Mouse (Mus musculus) heart, postnatal 36 days (tissue): Measurements from ENCODE around the gene Aqp12. TPM values are rescaled to one million over a fixed set of nuclear protein-coding genes. Genes with fewer than 3 reads are reported as not detected.
A peak's percentile ranks its signal among the peaks of the same experiment; 100 is the strongest.

Experiments
- DNase-seq, 2 experiments: peaks; one replicate each; pipeline ENCODE4 v3.0.0; 2021 to 2022
- intact Hi-C: fragments of 180-260 bp; cut with DNase I; formaldehyde crosslinking; loops from one replicate; pipeline ENCODE4 v1.15.1; 2025
- total RNA-seq, 2 experiments: library from RNA; stranded (reverse); gene quantifications; 2 replicates each; pipeline ENCODE4 v1.2.3; 2021

Aqp12 gene
- total RNA-seq, 2 experiments from 2014 or later: not detected

- intact Hi-C loops: no loop called here
- no peak for DNase-seq
Observed at GRCm38 (mm10) chr1:93013367-93013766, 7.2 kb downstream of the Aqp12 start.

- DNase-seq: peak; percentile 72 to 85
- intact Hi-C loops: loop anchor here (2.0 kb wide), 1 partner anchor 66 kb away; no protein-coding TSS in a partner anchor
Observed at GRCm38 (mm10) chr1:93014460-93014859, 8.3 kb downstream of the Aqp12 start.

GRCm38 (mm10) chr1:93015136-93015535, 9.0 kb downstream of the Aqp12 start:
- intact Hi-C loops: loop anchor here (2.0 kb wide), 1 partner anchor 66 kb away; no protein-coding TSS in a partner anchor
- DNase-seq: no peak

GRCm38 (mm10) chr1:93018716-93019115, 12.6 kb downstream of the Aqp12 start:
- intact Hi-C loops: no loop called here

GRCm38 (mm10) chr1:93020602-93021001, 14.5 kb downstream of the Aqp12 start:
- DNase-seq: no peak

More at GRCm38 (mm10) chr1:93018716-93019115, 12.6 kb downstream of the Aqp12 start:
- DNase-seq: no peak

GRCm38 (mm10) chr1:93026600-93026999, 20.5 kb downstream of the Aqp12 start:
- no peak for DNase-seq
- intact Hi-C loops: no loop called here

More at GRCm38 (mm10) chr1:93020602-93021001, 14.5 kb downstream of the Aqp12 start:
- intact Hi-C loops: no loop called here

GRCm38 (mm10) chr1:93029387-93029786, 23.3 kb downstream of the Aqp12 start:
- intact Hi-C loops: no loop called here
- no peak for DNase-seq

GRCm38 (mm10) chr1:93030060-93030459, 23.9 kb downstream of the Aqp12 start:
- DNase-seq: no peak
- intact Hi-C loops: no loop called here

GRCm38 (mm10) chr1:93031199-93031598, 25.1 kb downstream of the Aqp12 start:
- intact Hi-C loops: no loop called here
- DNase-seq: no peak

- no peak for DNase-seq
- intact Hi-C loops: no loop called here
Observed at GRCm38 (mm10) chr1:93033989-93034388, 27.9 kb downstream of the Aqp12 start.

GRCm38 (mm10) chr1:93035981-93036380, 29.8 kb downstream of the Aqp12 start:
- no peak for DNase-seq
- intact Hi-C loops: no loop called here

GRCm38 (mm10) chr1:93046153-93046789, 40.1 kb downstream of the Aqp12 start:
- no peak for DNase-seq
- intact Hi-C loops: no loop called here

GRCm38 (mm10) chr1:93050071-93050470, 43.9 kb downstream of the Aqp12 start:
- intact Hi-C loops: no loop called here
- DNase-seq: no peak

- no peak for DNase-seq
- intact Hi-C loops: no loop called here
Observed at GRCm38 (mm10) chr1:93051124-93051833, 45.1 kb downstream of the Aqp12 start.

Other genes with a start within 250 kb of the Aqp12 start
- 100 to 1,000 TPM; 425 to 453 TPM for gene Gpc1, start 174.7 kb upstream of the Aqp12 start, total RNA-seq
- not detected for gene Ankmy1, start 103.4 kb upstream of the Aqp12 start, total RNA-seq
- 10 to 100 TPM; 12.3 to 13.9 TPM for gene Dusp28, start 99.4 kb upstream of the Aqp12 start, total RNA-seq
- 10 to 100 TPM; 79.4 to 82.5 TPM for gene Rnpepl1, start 95.6 kb upstream of the Aqp12 start, total RNA-seq
- gene Capn10, start 72.0 kb upstream of the Aqp12 start, total RNA-seq: 1 to 10 TPM; 8.0 to 8.2 TPM
- under 1 TPM; 0.36 to 0.41 TPM for gene Gpr35, start 55.5 kb upstream of the Aqp12 start, total RNA-seq
- gene Kif1a, start 95.6 kb downstream of the Aqp12 start, total RNA-seq: 1 to 10 TPM; 1.7 to 2.0 TPM
- not detected for gene Agxt, start 128.9 kb downstream of the Aqp12 start, total RNA-seq
- not detected for gene 2310007B03Rik, start 154.6 kb downstream of the Aqp12 start, total RNA-seq
- not detected for gene Crocc2, start 162.4 kb downstream of the Aqp12 start, total RNA-seq
- gene Sned1, start 229.5 kb downstream of the Aqp12 start, total RNA-seq: 10 to 100 TPM in 1 of 2 experiments, 1 to 10 TPM in 1; 9.6 to 12.8 TPM